Mouse (Mus musculus) liver, embryonic 11.5 days (tissue): ENCODE measurements at regions not wholly inside any gene's neighbourhood (a gene's known extent, or its start where the extent isn't known, plus 50 kb on each side); places are given as distances from the start of the nearest gene placed in this dataset.

Source experiments
- ATAC-seq: fragments of 200-750 bp; cut with Nextera tagmentation; replicated peaks from 2 replicates; pipeline ENCODE4 v1.8.0; 2017; ENCODE audit warnings: moderate number of reproducible peaks, mild to moderate bottlenecking, moderate TSS enrichment, moderate library complexity; ENCODE audit not compliant: low FRiP score
- DNase-seq: peaks from one replicate; pipeline ENCODE4 v3.0.0-alpha.2; 2017; ENCODE audit warnings: low spot score
- H3K27ac ChIP-seq: fragments of 300-500 bp; sonication (generic); 2 replicates; pipeline ENCODE4 v1.5.1; 2014; ENCODE audit warnings: mild to moderate bottlenecking, low read depth, low read length, control low read depth
- H3K27me3 ChIP-seq: fragments of 300-500 bp; sonication (generic); replicated peaks from 2 replicates; pipeline ENCODE4 v1.6.1; 2014; ENCODE audit warnings: low read length, mixed read lengths; ENCODE audit not compliant: control insufficient read depth, insufficient read depth
- H3K36me3 ChIP-seq: fragments of 300-500 bp; sonication (generic); 2 replicates; pipeline ENCODE4 v1.6.1; 2014; ENCODE audit warnings: mild to moderate bottlenecking, low read length, moderate library complexity, mixed read lengths; ENCODE audit not compliant: control insufficient read depth, insufficient read depth
- H3K4me1 ChIP-seq: fragments of 300-500 bp; sonication (generic); replicated peaks from 2 replicates; pipeline ENCODE4 v1.6.1; 2014; ENCODE audit warnings: low read length, mixed read lengths; ENCODE audit not compliant: control insufficient read depth, insufficient read depth
- H3K4me2 ChIP-seq: fragments of 300-500 bp; sonication (generic); 2 replicates; pipeline ENCODE4 v1.6.1; 2014; ENCODE audit warnings: mild to moderate bottlenecking, control low read depth, moderate library complexity
- H3K4me3 ChIP-seq: fragments of 300-500 bp; sonication (generic); 2 replicates; pipeline ENCODE4 v1.5.1; 2014; ENCODE audit warnings: low read depth, low read length, control low read depth
- H3K9ac ChIP-seq: fragments of 300-500 bp; sonication (generic); 2 replicates; pipeline ENCODE4 v1.6.1; 2014; ENCODE audit warnings: low read depth, low read length, control low read depth
- H3K9me3 ChIP-seq: fragments of 300-500 bp; sonication (generic); 2 replicates; pipeline ENCODE4 v1.6.1; 2016; ENCODE audit warnings: low read length, inconsistent platforms, mixed read lengths; ENCODE audit not compliant: control insufficient read depth
- whole genome bisulfite sequencing: fragments of 180-500 bp; shearing (Covaris S2); extraction: QIAGEN DNeasy Blood & Tissue Kit; methylation state at CpG from one replicate; pipeline ENCODE4 v1.1.7; 2014; 5-methylcytosine and 5-hydroxymethylcytosine counted together

GRCm38 (mm10) chr16:76611061-76611460 is 237.4 kb upstream of the Nrip1 start:
- Histone ChIP-seq H3K27me3 (no peaks in the 10 kb centered on the region), H3K4me3 (no peak overlapping the region), H3K9ac (no peak overlapping the region), H3K4me2 (no peak overlapping the region), H3K36me3 (no peaks in the 10 kb centered on the region), H3K9me3 (no peaks in the 10 kb centered on the region), H3K4me1 (no peaks in the 10 kb centered on the region), H3K27ac (no peak overlapping the region)
- ATAC-seq (no peak), DNase-seq (no peak)

GRCm38 (mm10) chr16:76604914-76605313 is 231.3 kb upstream of the Nrip1 start:
- Histone ChIP-seq H3K4me2 (no peak overlapping the region), H3K4me3 (no peak overlapping the region), H3K9ac (no peak overlapping the region), H3K27ac (no peak overlapping the region), H3K27me3 (no peaks in the 10 kb centered on the region), H3K9me3 (no peaks in the 10 kb centered on the region), H3K4me1 (no peaks in the 10 kb centered on the region), H3K36me3 (no peaks in the 10 kb centered on the region)
- WGBS = 71% methylated on average over 3 of the region's 3 CpGs
- ATAC-seq = no peak
- no peak for DNase-seq

- no peaks in the 10 kb centered on the region for H3K27me3 ChIP-seq
- no peaks in the 10 kb centered on the region for H3K9me3 ChIP-seq
- no peak overlapping the region for H3K27ac ChIP-seq
- no peak overlapping the region for H3K4me3 ChIP-seq
- no peak overlapping the region for H3K4me2 ChIP-seq
- DNase-seq (no peak), ATAC-seq (no peak)
- no peaks in the 10 kb centered on the region for H3K4me1 ChIP-seq
- H3K36me3 ChIP-seq = no peaks in the 10 kb centered on the region
- 50% methylated on average over 6 of the region's 6 CpGs for WGBS
- no peak overlapping the region for H3K9ac ChIP-seq
Measured at GRCm38 (mm10) chr16:76603846-76604258, 230.2 kb upstream of the Nrip1 start.

- Histone ChIP-seq H3K9me3 (no peaks in the 10 kb centered on the region), H3K4me2 (no peak overlapping the region), H3K4me3 (no peak overlapping the region), H3K36me3 (no peaks in the 10 kb centered on the region), H3K27ac (no peak overlapping the region), H3K9ac (no peak overlapping the region), H3K4me1 (no peaks in the 10 kb centered on the region), H3K27me3 (no peaks in the 10 kb centered on the region)
- no peak for ATAC-seq
- WGBS = 67% methylated on average over 1 of the region's 1 CpGs
- DNase-seq = no peak
Measured at GRCm38 (mm10) chr16:76603431-76603830, 229.8 kb upstream of the Nrip1 start.

GRCm38 (mm10) chr16:76600131-76600530 is 226.5 kb upstream of the Nrip1 start:
- H3K4me1 ChIP-seq = no peaks in the 10 kb centered on the region
- 81% methylated on average over 10 of the region's 10 CpGs for WGBS
- H3K36me3 ChIP-seq = no peaks in the 10 kb centered on the region
- DNase-seq (no peak), ATAC-seq (no peak)
- no peak overlapping the region for H3K27ac ChIP-seq
- H3K4me2 ChIP-seq = no peak overlapping the region
- H3K9me3 ChIP-seq = no peaks in the 10 kb centered on the region
- no peaks in the 10 kb centered on the region for H3K27me3 ChIP-seq
- H3K9ac ChIP-seq = no peak overlapping the region
- H3K4me3 ChIP-seq = no peak overlapping the region

GRCm38 (mm10) chr16:76591956-76592768 is 218.5 kb upstream of the Nrip1 start:
- Histone ChIP-seq H3K36me3 (no peaks in the 10 kb centered on the region), H3K27ac (no peak overlapping the region), H3K9me3 (no peaks in the 10 kb centered on the region), H3K4me2 (no peak overlapping the region), H3K27me3 (no peaks in the 10 kb centered on the region), H3K9ac (no peak overlapping the region), H3K4me1 (no peaks in the 10 kb centered on the region), H3K4me3 (no peak overlapping the region)
- DNase-seq (no peak), ATAC-seq (no peak)
- 62% methylated on average over 4 of the region's 4 CpGs for WGBS

- 79% methylated on average over 2 of the region's 2 CpGs for WGBS
- no peak for ATAC-seq
- H3K27ac ChIP-seq = no peak overlapping the region
- no peak overlapping the region for H3K9ac ChIP-seq
- no peaks in the 10 kb centered on the region for H3K36me3 ChIP-seq
- no peak for DNase-seq
- no peak overlapping the region for H3K4me3 ChIP-seq
- H3K4me2 ChIP-seq = no peak overlapping the region
- H3K9me3 ChIP-seq = no peaks in the 10 kb centered on the region
- no peaks in the 10 kb centered on the region for H3K27me3 ChIP-seq
- no peaks in the 10 kb centered on the region for H3K4me1 ChIP-seq
Measured at GRCm38 (mm10) chr16:76589791-76590190, 216.2 kb upstream of the Nrip1 start.

- Histone ChIP-seq H3K9ac (no peak overlapping the region), H3K27ac (no peak overlapping the region), H3K4me2 (no peak overlapping the region), H3K4me1 (no peaks in the 10 kb centered on the region), H3K9me3 (no peaks in the 10 kb centered on the region), H3K27me3 (no peaks in the 10 kb centered on the region), H3K36me3 (no peaks in the 10 kb centered on the region), H3K4me3 (no peak overlapping the region)
- ATAC-seq (no peak), DNase-seq (no peak)
- 88% methylated on average over 2 of the region's 2 CpGs for WGBS
Measured at GRCm38 (mm10) chr16:76577206-76577605, 203.6 kb upstream of the Nrip1 start.

GRCm38 (mm10) chr16:76575281-76575680 is 201.7 kb upstream of the Nrip1 start:
- ATAC-seq = no peak
- H3K9ac ChIP-seq = no peak overlapping the region
- WGBS = 71% methylated on average over 3 of the region's 3 CpGs

More at GRCm38 (mm10) chr16:76575281-76575680, 201.7 kb upstream of the Nrip1 start:
- Histone ChIP-seq H3K4me1 (no peaks in the 10 kb centered on the region), H3K27ac (no peak overlapping the region), H3K4me3 (no peak overlapping the region), H3K9me3 (no peaks in the 10 kb centered on the region), H3K27me3 (no peaks in the 10 kb centered on the region), H3K4me2 (no peak overlapping the region), H3K36me3 (no peaks in the 10 kb centered on the region)
- DNase-seq = no peak
